Mouse (Mus musculus): Measurements from ENCODE around the gene Ankrd33.

Gene Ankrd33

DNA sequence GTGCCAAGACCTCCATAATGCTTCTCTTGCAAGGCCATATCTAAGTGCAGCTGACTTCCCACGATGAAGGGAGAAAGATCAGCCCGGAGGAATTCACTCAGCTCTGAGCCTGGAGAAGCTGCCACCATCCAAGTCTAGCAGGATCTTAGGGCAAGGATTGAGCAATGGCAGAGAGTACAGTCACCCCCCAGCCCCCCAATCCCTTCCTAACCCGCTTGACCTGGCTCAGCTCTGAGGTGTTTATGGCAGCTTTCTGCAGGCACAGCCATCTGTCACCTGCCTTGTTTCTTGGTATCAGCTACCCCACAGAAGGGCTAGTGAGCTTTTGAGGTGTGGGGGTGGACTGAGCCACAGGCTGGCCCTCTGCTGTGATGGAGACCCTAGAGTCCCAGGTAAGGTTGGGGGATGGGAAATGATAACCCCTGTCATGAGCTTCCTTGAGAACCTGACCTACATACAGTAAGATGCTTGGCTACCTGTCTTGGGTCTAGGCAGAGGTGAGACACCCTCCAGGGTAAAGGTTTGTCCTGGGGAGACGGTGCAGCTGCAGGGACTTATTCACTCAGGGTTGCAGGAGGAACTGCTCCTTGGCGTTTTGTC is at the start of gene Ankrd33:
TSS of gene Ankrd33 (plus strand) at position 245 of the 600 bp plus-strand sequence.
- no peak for DNase-seq (ENCODE audit: low spot score)

DNA sequence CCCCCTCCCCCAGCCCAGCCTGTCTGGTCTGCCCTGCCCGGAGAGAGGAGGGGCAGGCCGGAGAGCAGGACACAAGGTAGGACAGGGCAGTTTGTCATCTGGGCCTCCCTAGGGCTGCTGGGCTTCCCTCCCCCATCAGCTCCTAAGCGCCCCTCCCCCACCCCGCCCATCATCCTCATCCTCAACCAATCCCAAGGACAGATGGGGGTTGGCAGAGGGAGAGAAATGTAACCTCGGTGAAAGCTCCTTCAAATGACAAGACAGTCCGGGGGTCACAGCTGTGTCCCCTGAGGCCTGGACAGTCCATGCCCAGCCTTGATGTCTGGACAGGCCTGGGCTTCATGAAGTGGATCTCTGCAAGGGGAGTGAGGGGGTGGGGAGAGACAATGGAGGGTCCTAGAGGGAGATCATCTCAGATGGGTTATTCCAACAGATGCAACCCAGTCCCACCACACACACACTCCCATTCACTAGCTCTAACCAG is 49.1 kb upstream of the Ankrd33 start:
- DNase-seq (ENCODE audit: low spot score), result no peak

DNA sequence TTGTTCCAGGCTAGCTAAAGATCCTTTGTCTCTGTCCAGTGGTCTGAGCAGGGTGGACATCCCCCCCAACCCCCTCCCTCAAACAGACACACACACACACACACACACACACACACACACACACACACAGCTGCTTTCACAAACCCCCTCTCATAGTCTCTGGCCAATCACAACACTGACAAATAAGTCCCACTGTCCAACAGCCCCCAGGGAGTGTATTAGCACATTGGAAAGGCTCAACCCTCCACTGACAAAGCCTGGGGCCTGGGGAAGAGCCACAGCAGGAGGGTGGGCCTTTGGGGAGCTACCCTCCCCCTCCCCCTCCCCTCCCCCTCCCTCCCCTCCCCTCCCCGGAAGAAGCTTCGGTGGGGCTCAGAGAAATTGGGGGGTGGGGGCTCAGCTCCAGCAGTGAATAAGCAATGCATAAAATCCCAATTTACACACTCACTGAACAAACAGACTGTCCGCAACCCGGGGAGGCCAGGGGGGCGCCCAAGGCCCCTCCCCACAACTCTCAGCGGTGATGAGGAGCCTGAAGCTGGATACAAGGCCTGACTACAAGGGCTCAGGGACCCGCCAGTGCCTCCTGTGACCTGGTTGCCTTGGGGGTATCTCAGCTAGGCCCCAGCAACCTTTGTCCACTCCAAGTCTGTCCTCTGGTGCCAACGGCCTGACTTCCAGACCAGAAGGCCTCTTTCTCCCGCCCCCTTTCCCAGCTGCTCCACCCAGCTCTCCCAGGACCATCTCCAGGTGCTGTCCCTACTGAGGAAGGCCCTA is 48.4 kb upstream of the Ankrd33 start:
- DNase-seq (ENCODE audit: low spot score), result no peak

DNA sequence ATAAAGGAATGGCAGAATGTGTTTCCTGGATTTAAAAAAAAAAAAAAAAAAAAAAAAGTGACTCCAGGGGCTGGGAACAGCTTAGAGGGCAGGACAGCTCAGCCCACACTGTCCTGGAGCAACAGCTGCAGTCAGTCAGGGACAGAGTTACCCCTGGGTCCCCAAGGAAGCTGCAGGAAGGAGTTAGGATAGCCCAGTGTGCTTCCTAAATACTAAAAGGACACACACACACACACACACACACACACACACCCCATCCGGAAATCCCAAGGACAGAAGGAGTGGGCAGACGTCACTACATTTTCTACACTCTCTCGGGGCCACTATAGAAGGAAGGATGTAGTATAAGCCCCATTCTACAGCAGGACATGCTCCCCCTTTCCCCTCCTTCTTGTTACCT is 47.5 kb upstream of the Ankrd33 start:
- no peak for DNase-seq (ENCODE audit: low spot score)

DNA sequence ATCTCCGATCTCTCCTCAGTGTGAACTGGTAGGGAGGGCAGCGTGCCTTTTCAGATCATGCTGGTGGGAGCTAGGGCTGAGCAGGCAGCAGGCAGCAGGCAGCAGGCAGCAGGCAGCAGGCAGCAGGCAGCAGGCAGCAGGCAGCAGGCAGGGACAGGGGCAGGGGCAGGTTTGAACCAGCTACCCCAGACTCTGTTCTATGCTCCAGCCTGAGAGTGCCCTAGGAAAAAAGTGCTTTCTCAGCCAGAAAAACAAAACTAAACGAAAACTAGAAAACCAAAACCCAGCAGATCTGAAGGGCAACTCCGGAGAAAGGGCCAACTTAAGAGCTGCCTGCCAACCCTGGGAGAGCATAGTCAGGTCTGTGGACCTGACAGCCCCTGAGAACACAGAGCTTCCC is 46.9 kb upstream of the Ankrd33 start:
- DNase-seq (ENCODE audit: low spot score), result no peak

DNA sequence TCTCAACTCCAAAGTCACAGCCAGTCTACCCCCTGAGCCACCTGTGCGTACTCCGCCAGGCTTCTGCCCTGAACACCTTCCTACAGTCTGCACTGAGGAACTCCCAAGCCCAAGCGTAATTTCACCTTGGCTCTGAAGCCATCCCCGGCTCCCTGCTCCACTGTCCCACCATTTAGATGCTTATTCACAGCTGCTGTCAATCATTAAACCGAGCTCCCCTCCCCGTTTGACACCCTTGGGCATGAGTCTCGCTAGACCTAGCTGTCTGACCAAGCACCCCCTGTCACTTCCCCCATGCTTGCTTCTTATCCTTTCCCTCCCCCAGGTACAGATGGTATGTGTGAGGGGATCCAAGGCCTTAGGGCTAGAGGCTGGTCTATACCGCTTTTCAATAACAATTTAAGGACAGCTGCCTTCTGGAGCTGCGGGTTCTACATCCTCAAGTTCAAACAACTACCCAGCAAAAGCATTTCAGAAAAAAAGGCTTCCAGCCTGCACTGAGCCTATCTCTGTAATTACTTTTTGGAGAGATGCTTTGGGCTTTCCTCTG is 45.8 kb upstream of the Ankrd33 start:
- DNase-seq (ENCODE audit: low spot score), result no peak

DNA sequence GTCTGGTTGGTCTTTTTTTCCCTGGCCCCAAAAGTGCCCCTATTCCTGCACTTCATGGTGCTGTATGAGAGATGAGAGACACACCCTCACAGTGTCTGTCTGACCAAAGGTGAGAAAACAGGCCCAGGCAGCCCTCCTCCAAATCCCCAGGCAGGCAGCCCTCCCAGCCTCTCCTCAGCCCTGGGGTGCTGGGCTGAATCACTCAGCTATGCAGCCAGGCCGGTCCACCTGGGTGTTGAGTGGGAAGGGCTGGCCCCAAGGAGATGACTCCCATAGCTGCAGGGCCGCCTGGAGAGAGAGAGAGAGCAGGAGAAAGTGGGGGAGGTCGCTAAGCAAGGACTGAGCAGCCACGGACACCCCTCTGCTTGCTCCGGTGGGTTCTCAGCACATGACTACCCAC is 44.8 kb upstream of the Ankrd33 start:
- peak; percentile 62 for DNase-seq (ENCODE audit: low spot score)

DNA sequence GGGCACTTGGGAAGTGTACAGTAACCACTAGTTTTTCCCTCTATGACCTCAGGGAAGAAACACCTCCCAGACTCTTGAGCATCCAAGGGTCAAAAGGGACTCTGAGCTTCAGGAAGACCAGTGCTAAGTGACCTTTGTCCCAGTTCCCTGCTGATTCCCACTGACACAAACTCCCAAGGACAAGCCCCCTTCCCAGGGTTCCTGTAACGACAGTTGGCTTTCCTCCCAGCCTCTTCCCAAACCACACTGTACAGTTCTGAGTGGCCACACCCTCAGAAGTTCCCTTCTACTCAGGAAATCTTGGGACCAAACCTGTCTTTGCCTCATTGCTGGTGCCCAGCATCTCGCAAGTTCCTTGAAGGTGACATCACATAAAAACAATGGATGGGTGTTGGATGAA is 42.8 kb upstream of the Ankrd33 start:
- DNase-seq (ENCODE audit: low spot score), result no peak

DNA sequence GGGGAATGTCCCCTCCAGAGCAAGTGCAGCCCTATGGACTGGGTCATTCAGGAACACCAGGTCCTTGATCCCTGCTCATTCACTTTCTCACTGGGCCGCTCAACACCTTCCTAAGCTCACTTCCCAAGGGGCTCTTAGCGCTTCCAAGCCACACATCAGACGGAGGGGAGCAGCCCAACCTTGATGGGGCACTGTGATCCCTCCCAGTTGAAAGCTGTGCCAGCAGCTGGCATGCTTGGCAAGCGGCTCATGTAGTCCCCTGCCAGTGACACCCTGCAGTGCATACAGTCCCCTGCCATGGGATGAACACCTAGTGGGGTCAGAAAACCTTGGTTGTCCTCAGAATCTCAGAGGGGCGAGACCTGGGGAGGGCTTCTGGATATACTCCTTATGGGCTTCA is 41.5 kb upstream of the Ankrd33 start:
- DNase-seq (ENCODE audit: low spot score), result no peak

DNA sequence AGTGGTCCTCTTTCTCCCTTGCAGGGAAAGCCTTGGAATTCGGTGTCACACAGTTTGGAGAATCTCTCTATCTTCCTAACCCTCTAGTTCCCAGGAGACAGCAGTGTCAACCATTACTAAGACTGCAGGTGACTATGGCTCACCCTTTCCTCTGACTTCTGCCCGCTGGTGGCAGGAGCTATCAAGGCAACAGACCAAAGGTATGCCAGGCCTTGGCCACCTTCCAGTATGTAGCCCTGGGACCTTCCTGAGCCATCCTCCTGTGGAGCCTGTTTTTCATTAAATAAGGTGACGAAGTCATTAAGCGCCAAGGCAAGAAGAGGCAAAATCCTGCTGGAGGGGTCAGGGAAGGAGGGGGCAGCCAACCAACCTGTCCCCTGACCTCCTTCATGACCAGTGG is 40.4 kb upstream of the Ankrd33 start:
- DNase-seq (ENCODE audit: low spot score), result no peak

DNA sequence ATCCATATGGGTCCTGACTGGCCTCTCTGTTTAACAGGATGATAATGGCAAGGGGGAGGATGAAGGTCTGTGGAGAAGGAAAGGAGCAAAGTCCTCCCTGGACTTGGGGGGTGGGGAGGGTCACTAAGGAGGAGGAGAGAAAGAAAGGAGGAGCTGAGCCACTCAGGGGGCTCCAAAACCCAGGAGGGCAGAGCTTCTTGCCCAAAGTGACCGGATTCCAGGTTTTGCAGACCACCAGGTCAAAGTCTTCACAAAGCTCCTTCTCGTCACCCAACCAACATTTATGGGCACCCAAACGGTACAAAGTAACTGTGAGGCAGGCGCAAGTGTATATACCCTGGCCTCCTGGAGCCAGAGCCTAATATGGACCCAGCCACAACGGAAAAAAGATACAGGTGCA is 39.9 kb upstream of the Ankrd33 start:
- no peak for DNase-seq (ENCODE audit: low spot score)

DNA sequence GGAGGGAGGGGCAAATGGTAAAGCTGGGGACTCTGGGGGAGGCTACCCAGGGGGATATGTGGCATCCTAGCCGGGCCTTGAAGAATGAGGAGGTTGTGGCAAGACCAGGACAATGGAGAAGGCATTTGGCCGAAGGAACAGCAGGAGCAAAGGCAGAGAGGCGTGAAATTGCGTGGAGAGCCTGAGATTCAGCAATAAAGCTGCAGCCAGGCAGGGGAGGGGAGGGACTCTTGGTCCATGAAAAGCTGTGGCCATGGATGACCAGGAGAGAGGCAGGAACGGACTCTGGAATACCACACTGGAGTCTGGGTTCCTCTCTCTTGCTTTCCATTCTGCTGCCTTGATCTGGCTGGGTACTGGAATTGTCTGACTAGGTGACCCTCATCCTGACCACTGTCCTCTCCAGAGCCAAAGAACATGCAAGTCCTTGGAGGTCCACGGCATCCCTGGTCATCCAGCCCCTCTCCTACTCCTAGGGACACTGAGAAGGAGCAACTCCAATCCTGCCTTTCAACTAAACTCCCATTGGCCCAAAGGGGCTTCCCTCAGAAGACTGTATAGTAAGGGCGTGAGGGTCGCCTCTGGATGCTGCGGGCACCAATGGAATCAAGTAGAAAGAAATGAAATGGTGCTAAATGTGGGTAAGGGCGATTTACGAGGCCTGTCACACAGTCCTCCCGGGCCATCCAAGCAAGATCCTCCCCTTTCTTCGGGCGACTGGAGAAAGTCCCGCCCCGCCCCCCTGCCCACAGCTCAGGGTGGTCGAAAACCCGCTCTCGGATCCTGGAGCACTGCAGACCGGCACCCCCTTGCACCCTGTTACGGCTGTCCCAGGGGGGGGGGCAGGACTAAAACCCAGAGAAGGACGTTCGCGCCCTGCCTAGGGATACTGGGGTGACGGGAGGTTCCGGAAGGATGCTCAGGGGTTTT is 39.2 kb upstream of the Ankrd33 start:
- DNase-seq (ENCODE audit: low spot score), result no peak

DNA sequence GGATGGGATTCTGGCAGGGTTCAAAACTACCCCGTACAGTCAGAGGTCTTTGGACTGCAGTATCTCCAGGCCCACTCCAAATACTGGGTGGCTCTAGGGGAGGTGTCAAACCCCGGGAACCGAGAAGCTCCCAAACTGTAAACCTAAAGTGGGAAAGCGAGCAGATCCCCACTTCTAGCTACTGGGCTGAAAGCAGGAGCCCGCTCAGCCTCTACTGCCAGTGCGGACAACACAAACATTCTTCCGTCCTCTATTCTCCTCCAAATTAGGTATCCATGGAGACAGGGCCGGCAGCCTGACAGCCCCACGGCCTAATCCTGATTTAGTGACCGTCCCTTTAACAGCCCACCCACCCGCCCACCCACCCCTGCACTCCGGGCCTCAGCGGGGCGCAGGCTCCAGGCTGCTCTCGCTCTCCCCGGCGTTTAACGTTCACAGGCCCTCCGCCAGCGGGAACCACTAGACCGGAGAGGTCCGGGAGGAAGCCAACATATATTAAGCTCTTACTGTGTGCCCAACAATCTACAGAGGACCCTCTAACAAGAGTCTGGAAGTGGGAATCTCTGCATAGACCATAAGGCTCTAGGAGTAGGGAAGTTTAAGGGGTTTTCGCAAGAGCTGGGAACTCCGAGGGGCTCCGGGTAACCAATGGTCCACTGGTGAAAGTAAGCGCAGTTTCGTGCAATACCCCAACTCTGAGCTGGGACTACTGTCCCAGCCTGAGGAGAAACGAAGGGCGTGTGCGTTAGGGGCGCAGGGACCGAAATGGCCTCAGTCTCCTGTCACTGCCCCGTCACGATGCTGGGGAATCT is 38.3 kb upstream of the Ankrd33 start:
- DNase-seq (ENCODE audit: low spot score), result no peak

DNA sequence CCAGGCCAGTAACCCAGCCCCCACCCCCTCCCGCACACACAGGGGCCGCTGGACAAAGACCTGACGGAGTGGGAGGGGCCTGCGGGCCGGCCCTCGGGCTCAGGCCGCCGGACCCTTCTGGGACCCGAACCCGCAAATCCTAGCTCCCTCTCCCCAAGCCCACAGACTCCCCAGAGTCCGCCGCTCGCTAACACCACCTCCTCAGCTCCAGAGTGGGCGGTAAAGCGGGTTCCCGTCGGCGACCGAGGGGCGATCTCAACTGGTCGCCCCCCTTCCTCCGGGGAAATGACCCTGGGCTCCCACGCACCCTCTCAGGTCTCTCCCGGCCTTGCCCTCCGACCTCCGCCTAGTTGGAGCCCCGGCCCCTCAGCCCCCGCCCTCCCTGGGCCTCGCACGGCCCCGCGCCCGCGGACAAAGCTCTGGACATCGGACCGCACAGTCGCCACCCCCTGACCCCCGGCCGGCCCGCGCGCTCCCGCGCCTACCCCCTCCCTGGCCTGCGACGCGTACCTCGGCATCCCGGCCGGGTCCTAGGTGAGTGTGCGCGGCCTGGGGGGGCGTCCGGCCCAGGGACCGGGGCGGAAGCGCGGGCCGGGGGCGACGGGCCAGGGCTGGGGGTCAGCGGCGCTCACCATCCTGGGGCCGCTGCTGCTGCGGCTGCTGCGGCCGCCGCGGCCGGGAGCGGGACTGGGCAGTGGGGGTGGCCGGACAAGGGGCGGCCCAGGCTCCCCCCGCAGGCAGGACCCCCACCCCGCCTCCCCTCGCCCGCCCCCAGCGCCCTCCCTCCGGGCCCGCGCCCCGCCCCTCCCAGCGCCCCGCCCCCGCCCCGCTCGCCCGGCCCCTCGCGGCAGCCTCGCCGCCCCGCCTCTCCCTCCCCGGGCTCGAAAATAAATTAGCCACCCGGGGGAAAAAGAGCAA is 37.5 kb upstream of the Ankrd33 start, which contains the start of gene Fignl2:
TSS of gene Fignl2 (minus strand) at position 755 of the 918 bp plus-strand sequence.
- no peak for DNase-seq (ENCODE audit: low spot score)

DNA sequence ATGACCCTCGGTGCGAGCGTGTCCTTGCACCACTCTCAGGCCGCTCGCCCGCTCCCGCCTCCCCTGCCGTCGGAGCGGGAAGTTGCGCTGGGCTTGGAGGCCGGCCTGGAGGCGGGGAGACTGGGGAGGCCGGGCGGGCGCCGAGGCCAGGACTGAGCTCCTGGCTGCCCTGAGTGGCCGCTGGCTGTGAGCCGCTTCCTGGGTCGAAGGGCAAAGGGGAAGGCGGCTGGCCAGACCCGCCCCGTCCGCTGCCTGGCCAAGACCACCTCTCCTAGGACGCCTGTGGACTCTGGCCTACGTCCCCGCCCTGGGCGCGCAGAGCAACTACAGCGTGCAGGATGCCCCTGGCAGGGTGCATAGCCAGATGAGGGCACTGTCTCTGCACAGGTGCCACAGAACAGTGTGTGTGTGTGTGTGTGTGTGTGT is 36.8 kb upstream of the Ankrd33 start:
- DNase-seq (ENCODE audit: low spot score), result peak; percentile 93

DNA sequence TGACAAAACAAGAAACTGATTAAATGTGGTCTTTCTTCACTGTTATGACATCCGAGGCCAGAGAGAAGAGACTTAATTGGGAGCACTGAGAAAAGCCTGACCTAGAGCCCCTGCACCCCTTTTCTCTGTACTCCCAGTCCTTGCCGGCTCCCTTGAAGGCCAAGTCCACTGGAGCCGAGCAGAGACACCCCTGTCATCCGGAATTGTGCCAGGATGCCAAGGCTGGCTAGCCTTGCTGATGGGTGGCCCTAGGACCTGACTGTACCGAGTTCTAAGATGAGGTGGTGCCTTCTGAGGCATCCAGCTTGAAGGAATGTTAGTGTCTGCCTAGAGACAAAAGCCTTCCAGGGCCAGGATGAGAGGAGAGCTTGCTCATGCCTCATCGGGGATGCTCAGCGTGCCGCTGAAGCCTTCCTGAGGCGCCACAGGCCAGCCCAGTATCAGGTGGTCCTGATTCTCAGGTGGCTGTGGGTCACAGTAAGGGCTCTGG is 35.5 kb upstream of the Ankrd33 start:
- DNase-seq (ENCODE audit: low spot score), result no peak

DNA sequence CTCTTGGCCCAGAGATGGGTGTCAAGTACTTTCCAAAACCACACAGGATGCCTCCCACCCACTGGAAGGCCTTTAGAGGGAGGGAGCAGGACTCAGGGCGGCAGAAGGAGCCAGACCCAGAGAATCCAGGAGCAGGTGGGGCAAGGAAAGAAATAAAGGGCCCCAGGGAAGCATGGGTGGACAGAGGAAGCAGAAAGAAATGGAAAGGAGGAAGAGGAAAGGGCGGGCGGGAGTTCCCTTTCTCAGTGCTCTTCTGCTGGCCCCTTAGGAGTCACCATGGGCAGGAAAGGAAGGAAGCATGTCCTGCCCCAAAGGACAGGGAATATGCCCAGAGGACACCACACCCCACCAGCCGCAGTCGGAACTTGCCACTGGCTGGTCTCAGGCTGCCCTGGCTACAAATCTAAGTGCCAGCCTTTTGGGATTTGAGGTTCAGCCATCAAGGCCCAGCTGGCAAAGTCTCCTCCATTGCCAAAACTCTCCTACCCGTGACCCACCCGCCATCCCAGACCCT is 34.5 kb upstream of the Ankrd33 start:
- DNase-seq (ENCODE audit: low spot score), result no peak

DNA sequence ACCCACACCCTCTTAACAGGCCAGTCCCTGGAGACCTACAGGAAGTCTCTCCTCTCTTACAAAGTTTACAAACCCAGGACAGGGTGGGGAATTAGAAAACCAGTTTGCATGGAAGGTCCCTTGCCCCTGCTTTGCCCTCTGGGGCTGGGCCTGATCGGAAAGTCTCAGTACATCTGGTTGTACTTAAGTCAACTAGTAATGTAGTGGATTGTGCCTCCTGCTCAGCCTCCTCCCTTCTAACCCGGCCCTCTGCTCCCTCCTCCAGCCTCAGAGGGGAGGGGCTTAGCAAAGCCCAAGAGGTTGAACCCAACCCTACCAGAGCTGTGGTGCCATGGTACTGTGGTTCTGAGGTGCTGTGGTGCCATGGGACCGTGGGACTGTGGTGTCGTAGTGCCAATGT is 33.3 kb upstream of the Ankrd33 start:
- no peak for DNase-seq (ENCODE audit: low spot score)

DNA sequence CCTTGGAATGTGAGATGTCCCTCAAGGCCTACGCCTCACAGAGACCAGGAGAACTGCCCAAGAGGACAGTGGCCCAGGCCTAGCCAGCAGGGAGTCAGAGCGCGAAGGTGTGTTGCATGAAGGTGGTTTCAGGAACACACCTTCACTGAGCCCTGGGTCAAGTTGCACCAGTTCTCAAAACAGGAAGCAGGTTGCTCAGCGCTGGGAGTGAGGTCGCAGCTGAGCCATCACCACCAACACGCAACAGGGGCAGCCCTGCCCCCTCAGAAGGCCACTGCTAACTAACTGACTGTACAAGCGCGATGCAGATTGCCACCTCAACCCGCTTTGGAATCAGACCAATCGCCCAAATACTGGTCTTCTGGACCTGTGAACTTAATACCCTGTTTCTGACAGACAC is 31.1 kb upstream of the Ankrd33 start:
- no peak for DNase-seq (ENCODE audit: low spot score)

DNA sequence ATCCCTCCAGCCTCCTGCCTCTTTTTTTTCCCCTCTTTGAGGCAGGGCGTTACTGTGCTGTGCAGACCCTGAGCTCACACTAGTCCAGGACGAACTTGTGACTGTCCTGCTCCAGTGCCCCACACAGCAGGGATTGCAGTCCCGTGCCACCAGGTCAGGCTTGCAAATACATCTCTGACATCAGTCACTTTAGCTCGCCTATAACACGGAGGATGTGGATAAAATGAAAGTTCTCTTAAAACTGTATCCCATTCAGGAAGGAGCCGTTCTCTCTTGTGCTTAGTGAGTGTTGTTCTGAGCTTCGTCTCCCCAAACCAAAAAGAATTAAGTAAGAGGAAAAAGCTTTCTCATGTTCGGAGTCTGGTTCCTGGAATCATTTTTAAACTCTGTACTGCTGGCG is 29.1 kb upstream of the Ankrd33 start:
- DNase-seq (ENCODE audit: low spot score), result no peak

All from lung, postnatal 25 days (tissue).